Mouse (Mus musculus) thymus, postnatal 14 days (tissue): ENCODE measurements around the gene Sigirr.

Experiments used
- DNase-seq: peaks from one replicate; pipeline ENCODE4 v3.0.0; 2021

Sigirr gene

DNA sequence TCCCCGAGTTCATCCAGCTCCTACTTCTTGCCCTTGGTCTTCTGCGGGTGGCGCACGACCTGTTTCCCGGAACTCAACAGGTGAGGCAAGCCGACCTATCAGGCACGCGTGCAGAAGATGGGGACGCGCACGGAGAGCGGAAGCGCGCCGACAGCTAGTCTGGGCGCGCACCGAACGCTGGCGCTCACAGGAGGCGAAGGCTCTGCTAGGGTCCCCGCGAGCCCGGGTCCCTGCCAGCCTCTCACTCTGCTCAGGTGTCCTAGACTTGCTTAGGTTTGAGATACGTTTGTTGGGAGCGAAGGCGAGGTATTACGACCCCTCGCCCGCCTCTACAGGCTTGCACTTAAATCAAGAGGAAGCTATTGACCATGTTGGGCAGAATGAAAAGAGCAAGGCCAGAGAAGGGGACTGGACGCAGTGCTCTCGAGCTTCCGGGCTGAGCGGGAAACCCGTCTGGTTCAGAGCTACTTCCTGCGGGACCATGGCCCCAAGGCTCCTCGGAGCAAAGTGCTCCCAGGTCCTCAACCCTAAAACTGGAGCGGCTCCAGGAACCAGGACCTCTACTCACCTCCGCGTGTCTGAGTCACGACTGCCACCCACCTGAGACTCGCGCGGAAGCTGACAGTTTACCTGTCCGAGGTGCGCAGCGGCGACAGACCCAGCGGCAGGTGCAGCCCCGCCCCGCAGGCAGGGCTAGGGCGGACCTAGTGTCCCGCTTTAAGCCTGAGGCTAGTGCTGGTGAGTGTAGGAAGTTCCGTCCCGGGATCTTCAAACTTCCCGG is at the start of gene Sigirr:
TSS of gene Sigirr (minus strand) at position 662 of the 781 bp plus-strand sequence.
- DNase-seq = peak; percentile 80

DNA sequence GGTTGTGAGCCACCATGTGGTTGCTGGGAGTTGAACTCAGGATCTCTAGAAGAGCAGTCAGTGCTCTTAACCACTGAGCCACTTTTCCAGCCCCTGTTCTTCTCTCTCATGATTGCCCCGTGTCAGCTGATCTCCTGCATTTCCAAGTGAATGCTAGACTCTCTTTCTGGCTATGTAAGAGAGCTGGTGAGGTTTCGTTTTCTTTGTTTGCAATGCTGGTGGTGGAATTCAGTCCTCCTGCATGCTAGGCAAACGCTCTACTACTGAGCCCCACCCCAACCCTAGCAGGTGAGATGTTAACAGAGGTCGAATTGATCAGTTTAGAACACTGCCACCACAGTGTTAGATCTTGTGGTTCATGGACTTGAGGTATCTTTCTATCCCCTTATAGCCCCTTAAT is 48.3 kb upstream of the Sigirr start:
- DNase-seq = no peak

DNA sequence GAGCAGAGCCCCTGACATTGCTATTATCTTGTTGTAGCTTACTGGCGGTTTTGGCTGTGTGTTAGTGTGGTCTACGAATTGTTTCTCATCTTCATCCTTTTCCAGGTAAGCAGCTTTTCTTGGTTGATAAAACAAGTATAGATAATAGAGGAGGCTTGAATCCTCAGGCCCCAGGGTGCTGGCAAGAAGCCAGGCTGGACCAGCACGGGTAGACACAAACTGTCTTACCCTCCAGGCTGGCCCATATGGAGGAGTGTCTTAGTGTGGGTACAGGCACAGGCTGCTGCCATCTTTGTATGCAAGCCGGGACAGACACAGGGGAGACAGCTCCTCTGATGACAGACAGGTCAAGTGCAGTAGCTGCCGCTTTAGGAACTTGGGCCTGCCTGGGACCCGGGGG is 46.7 kb upstream of the Sigirr start:
- no peak for DNase-seq

DNA sequence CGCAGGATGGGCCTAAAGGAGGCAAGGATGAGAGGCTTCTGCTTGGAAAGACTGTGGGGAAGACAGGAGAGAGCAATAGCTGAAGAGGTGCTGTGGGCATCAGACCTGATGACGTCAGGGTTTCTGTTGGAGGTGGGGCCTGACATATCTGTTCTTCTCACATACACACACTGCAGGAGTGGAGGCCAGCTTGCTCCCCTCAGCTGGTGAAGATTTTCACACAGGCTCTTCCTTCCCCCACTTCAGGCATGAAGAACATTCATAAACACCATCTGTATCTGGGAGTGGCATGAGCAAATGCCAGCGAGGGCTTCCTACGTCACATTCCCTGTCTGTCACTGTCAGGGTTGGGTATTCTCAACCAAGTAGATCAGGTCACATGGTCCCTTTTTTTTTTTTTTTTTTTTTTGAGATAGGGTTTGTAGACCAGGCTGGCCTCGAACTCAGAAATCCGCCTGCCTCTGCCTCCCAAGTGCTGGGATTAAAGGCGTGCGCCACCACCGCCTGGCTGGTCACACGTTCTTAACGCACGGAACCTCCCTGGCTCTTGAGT is 45.7 kb upstream of the Sigirr start:
- DNase-seq = no peak

DNA sequence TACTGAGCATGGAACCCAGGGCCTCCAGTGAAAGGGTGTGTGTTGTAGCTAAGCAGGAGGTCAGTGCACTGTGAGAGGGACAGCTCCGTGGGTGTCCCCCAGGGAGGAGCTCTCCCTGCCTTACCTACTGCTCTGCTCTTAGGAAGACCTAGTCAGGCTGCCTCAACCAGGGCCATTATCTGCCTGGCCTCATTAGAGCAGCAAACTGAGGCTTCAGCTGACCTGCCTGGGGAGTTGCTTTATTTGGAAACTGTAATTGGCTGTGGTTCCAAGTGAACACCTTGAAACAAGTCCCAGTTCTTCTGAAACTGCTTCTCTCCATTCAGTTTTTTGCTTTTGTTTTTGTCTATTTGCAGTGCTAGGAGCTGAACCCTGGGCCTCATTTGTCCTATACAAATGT is 45.0 kb upstream of the Sigirr start:
- no peak for DNase-seq

DNA sequence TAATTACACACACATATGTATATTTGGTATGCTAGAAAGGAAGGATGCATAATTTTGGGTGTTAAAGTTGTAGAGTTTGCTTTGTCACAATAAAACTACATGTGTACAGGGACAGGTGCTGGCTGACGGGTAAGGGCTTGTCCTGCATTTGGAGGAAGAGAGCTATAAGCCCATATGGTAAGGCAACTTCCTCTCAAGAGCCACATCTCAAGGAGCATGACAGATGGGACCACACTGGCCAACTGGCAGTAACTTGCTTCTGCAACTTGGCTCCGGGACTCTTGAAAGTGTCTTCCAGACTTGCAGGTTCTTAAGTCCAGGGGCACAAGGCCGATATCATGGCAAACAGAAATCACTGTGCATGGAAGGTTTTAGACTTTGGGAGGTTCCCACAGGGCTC is 44.3 kb upstream of the Sigirr start:
- DNase-seq = no peak

DNA sequence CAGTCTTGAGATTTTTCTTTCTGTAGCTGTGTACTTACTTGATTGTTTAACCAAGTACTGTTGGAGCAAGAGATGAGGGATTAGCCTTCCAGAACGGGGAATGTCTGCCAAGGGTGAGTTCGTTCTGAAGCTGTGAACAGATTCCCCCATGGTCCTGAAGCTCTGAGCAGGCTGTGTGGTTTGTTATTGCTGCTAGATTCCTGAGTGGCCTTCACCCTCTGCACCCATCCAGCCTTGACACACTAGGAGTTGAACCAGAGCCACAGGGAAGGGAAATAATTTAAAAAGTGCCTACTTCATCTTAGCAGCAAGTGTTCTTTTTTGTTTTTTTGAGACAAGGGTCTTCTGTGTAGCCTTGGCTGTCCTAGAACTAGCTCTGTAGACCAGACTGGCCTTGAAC is 43.5 kb upstream of the Sigirr start:
- DNase-seq = no peak

DNA sequence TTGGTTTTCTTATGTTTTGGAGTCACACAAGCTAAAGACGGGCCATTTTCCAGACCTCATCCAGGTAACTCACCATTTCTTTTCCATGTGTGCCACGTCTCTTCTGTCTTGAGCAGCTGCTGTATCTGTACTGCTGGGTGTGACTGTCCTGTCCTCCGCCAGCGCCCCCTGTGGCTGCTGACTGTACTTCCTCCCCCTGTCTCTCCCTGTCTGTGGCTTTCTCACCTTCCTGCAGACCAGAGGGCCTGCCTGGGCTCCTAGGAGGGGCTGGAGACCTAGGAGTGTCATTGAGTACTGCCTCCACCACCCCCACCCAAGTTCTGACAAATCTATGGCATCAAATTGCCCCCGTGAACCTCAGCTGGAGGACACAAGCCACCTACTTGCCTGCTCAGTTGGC is 42.7 kb upstream of the Sigirr start:
- peak; percentile 70 for DNase-seq

DNA sequence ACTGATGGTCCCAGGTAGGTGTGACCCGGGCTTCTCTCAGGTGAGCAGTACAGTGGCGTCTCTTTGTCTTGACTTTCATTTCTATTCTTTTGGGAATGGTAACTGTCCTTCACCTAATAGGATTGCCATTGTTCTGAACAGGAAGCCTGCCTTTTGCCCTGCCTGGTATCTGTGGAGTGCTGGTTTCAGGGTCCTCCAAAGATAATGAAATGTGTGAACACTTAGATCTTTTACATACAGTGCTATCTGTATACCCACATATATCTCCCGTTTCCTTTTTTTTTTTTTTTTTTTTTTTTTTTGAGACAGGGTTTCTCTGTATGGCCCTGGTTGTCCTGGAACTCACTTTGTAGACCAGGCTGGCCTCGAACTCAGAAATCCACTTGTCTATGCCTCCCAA is 41.0 kb upstream of the Sigirr start:
- DNase-seq = no peak

DNA sequence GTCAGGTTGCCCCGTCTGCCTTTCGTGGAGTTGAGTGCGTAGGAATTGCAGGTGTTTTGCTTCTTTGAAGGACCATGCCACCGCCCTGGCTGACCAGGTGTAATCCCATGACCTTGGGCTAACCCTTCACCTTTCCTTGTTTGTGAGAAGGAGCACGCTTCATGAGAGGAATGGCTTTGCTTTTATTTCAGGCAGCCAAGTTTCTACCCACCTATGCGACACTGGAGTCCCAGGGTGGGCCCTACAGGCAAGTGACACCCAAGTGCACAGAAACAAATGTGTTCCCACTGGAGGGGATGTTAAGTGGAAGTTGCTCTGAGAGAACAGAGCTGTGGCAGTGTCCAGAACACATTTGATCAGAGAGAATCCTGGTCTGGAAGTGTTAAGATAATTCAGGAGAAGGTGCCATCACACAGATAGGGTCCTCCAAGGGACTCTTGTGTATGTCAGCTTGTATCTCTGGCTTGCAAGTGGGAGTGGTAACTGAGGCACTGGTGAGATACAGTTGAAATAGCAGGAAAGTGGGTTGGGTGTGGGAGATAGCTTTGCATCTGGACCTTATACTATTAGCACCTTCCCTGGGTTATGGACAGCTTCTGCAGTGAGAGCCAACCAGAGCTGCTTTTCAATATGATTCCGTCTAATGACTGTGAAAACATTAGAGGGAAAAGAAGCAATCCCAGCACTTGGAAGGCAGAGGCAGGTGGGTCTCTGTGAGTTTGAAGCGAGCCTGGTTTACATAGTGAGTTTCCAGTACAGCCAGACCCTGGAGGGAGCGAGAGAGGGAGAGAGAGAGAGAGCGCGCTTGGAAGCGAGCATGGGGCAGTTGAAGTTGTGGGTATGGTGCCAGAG is 31.8 kb upstream of the Sigirr start:
- DNase-seq = no peak

DNA sequence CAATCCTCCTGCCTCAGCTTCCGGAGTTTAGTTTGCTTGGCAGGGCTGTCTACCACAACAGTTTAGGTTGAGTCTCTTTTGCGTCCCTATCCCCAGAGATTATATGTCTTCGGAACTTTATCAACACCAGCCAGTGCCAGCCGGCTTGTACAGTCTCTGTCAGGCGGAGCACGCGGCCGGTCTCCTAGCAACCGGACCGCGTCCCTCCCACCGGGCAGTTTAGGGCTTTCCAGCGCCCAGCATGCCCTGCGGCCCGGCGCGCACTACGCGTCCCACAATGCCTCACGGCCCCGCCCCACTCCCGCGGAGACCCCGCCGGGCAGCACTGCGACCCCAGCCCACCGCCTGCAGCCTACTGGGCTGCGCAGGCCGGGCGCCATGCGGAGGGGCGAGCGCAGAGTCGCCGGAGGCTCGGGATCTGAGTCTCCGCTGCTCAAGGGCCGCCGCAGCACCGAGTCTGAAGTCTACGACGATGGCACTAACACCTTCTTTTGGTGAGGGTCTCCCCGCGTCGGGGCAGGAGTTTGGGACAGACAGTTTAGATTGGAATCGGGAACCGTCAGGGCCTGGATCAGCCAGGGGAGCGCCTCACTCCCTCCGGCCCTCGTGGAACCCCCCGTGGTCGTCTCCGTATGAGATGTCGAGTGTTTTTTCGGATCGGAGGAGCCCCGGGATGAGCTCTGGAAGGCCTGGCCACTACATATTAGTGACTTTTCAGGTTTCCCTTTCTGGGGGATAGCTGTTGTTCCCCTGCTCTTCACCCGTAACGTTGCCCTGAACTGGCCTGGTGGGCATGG is 30.9 kb upstream of the Sigirr start:
- peak; percentile 91 for DNase-seq

DNA sequence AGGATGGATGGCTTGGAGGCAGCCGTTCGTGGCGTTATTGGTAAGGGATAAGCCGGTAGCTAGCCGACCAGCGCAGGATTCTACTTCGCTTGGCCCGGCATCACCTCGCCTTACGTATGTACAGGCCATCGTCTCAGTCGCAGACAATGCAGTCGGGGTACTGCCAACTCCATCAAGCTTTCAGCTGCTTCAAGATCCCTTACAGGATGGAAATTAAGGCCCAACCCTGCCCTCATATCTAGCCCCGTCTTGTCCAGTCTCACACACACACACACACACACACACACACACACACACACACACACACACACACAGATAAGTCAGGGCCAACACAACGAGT is 23.1 kb upstream of the Sigirr start:
- DNase-seq = no peak

DNA sequence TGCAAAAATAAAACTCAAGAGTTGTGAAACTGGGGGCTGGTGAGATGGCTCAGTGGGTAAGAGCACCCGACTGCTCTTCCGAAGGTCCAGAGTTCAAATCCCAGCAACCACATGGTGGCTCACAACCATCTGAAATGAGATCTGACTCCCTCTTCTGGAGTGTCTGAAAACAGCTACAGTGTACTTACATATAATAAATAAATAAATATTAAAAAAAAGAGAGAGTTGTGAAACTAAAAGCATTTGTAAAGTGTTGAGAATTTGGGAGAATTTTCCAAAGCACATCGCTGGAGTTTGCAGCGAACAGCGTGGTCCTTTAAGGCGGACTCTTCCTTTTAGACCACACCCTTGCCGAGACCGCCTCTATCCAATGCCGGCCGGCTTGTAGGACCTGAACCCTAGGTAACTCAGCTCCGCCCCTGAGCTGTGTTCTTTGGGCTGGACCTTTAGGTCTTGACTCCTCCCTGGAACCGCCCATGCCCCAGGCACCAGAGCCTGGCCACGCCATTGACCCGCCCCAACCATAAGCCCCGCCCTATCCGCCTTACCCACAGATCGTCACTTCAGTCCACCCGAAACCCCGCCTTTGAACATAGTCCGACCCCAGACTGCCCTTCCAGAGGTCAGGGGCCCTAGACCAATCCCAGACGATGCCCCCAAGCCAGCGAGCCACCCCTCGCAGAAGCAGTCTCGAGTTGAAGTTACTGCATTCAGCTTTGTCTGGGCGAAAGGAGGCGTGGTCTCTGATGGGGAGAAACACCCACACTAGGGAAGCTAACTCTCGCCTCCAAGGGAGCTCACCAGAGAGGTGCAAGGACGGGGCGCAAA is 22.5 kb upstream of the Sigirr start:
- DNase-seq = peak; percentile 90

DNA sequence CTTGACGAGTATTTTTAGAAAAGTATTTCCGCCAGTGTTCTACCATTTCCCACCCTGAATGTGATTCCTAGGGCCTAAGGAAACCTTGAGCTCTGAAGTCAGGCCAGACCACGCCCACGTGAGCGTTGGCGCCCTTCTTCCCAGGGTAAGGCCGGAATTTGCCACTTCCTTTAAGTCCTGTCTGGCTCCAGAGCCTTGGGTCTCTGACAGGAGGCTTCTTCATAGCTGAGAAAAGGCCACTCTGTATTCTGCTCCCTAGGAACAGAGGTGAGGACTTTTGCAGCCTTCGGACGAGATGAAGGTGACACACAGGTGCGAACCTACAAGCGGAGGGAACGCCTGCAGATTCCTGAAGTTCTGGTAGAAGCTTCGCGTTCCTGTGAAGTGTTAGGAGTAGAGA is 21.9 kb upstream of the Sigirr start, which contains the start of gene Ptdss2:
TSS of gene Ptdss2 (plus strand) at position 138 of the 400 bp plus-strand sequence.
- DNase-seq = peak; percentile 5

DNA sequence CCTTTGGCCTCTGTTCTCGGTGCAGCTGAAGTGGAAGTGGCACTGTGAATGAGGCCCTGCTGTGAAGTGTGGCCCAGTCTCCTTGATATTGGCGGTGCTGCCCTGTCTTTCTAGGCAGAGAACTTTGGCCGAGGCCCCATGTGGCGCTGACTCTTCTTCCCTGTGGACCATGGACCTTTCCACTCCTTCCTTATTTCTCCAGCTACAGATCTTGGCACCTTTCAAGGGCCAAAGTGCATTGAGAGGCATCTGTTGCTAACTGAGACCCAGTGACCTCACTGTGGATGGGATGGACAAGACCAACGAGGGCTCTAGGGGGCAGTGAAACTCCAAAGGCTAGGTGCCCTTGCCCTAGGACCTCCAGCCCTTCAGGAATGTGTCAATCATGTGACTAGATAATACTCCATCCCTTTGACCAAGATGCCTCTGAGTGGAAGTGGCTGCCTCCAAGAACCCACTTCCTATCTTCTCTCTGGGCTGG is 20.7 kb upstream of the Sigirr start:
- DNase-seq = no peak

DNA sequence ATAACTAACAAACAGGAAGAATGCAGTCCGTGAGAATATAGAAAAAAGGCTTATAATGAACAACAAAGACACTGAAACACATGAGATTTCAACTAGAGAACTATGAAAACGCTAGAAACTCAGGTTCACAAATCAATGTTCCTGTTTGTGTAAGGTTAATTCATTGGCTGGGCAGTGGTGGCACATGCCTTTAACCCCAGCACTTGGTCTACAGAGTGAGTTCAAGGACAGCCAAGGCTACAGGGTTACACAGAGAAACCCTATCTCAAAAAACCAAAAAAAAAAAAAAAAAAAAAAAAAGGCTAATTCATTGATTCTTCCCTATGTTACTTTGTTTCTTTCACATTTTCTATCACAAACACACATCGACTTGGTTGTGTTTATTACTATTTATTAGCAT is 20.2 kb upstream of the Sigirr start:
- DNase-seq = no peak

DNA sequence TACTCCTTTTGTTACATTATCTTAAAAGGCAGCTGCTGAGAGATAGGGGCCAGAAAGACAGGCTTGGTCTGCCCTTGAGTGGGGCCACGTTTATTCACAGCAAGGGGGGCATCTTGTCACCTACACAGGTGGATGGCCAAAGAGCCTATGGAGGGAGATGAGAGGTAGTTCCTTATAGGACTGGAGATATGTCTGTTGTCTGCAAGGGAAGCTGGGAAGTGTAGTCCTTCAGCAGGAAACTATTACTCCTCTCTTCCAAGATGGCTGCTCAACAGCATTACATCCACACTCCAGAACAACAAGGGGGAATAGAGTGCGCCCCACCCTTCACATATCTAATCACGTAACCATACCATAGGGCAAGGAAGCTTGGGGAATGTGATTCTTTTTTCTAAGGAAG is 19.1 kb upstream of the Sigirr start:
- no peak for DNase-seq

DNA sequence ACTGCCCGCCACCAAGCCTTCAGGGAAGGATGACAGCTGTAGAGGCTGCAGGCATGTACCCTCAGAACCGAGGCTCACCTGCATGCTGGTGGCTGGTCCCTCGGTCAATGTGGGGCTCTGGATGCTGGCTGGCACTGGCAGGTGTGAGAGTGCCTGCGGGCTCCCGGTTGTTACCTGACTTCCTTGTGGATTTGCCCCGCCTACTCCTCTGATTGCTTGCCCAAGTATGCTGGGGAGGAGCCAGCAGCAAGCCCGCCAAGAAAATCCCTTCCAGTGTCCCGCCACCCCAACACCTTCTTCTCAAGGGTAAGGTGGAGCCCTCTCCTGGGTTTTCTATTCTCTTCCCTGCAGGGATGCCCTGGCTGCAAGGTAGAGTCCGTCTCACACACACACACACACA is 17.3 kb upstream of the Sigirr start, which contains the start of gene Ano9:
TSS of gene Ano9 (minus strand) at position 171 of the 400 bp plus-strand sequence.
- DNase-seq = no peak

DNA sequence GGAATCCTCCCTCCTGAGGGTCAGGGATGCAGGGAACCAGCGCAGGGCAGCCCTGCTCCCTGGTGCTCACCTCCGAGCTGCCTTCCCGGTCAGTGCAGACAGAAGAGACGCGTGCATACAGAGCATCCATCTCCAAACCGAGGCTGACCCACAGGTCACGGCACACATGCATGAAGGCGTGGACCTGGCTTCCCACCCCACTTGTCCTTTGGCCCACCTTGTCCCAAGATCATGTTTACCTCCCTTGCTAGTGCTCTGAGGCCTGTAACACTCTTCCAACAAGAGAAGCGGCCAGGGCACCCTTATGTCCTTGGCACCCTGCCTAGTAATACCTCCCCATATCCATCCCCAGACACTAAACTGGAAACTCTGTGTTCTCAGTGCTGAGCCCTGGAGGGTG is 15.5 kb upstream of the Sigirr start:
- DNase-seq = no peak

DNA sequence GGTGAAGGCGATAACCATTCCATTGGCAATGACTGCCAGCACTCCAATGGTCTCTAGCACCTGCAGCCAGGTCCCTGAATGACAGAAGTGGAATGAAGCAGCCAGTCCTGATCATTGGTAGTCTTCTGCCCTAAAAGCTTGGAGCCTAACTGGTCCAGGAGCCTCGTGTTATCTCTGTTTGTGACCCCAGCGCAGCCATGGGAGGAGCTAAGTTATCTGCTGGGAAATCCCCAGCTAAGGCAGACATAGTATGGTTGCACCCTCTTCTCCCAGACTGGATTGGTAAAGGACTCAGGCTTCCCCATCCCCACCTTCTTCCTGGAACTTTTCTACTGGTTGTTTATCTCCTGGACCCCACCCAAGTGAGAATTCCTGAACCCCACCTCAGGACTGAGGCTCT is 2.8 kb upstream of the Sigirr start:
- DNase-seq = no peak

DNA sequence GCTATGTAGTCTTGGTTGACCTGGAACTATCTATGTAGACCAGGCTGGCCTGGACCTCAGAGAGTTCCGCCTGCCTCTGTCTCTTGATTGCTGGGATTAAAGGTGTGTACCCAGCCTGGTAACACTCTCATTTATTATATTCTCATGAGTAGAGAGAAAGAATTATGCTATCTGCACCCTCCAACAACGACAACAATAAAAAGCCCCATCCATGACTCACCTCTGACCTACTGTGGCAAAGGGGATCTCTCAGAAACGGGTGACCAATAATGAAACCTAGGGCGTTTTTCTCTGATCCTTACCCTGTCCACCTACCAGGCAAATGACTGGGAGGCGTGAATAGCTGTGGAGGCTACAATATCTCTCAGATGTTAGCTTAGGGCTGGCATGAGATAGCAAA is 3.2 kb downstream of the Sigirr start:
- DNase-seq = no peak

DNA sequence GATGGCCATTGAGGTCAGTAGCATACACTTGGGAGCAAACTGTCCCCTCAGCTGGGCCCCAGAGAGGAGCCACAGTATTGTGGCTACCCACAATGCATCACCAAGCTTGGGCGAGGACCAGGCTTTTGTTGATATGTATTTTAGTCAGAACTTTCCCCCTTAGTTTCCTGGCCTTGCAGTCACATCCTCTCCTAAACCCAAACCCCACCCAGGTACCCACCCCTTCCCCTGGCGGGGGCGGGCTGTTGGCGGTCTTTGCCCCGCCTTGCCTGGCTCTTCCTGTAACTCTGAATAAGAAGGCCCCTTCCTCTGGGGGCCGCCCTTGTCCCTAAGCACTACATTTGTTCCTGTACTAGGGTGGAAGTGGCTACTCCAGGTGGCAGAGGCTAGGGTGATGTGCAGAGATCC is 3.7 kb downstream of the Sigirr start:
- DNase-seq = peak; percentile 96
